In genomic region chr19:32386556-32387402, GRCm38 (mm10) we compare ENCODE assay signal across 8 mouse cellular contexts. TPM values are rescaled to one million over a fixed set of nuclear protein-coding genes. Genes with fewer than 3 reads are reported as not detected.
A peak's percentile ranks its signal among the peaks of the same experiment; 100 is the strongest.
DNase-seq lines count a peak whose midpoint lies in the region; ATAC-seq and TF ChIP-seq lines count a peak whose summit lies in the region.

No protein-coding gene starts in this region.

- peak; percentile 77 for DNase-seq in liver, adult 2 months (ENCODE audit: extremely low read depth, low read depth, low spot score)
- no peak for DNase-seq in liver
- peak; percentile 71 for DNase-seq in cerebellum, adult 9-11 months
- peak; percentile 98 for DNase-seq in heart, adult 11 months
- peak; percentile 56 for DNase-seq in naive thymus-derived CD4-positive, alpha-beta T cell, adult 2 months (ENCODE audit: low read depth)
- DNase-seq in natural killer cell, adult 2 months (ENCODE audit: low spot score in 2 of 2), result no peak

- peaks cover 9% of the 10 kb centered on the region for H3K4me1 ChIP-seq in liver, adult 2 months (ENCODE audit: control insufficient read depth, insufficient read depth, low read length)
- H3K4me1 ChIP-seq in intestine, embryonic 16.5 days (ENCODE audit: control insufficient read depth, insufficient read depth, low read length), result peaks cover 19% of the 10 kb centered on the region
- peaks cover 28% of the 10 kb centered on the region for H3K4me1 ChIP-seq in limb, embryonic 15.5 days

- no peak overlapping the region for H3K27ac ChIP-seq in liver, adult 2 months (replicated peaks; ENCODE audit: insufficient read depth, low read depth, low read length)
- no peak overlapping the region for H3K27ac ChIP-seq in intestine, embryonic 16.5 days (ENCODE audit: low read length)
- H3K27ac ChIP-seq in limb, embryonic 15.5 days, result no peak overlapping the region; the same call in 1 of the 2 replicates

- WGBS in liver, adult 2 months, result 18% methylated on average over 19 of the region's 19 CpGs
- 25% methylated on average over 19 of the region's 19 CpGs for WGBS in intestine, embryonic 16.5 days
- WGBS in limb, embryonic 15.5 days, result 17% methylated on average over 19 of the region's 19 CpGs

- peak overlapping the region; percentile 98 for H3K4me3 ChIP-seq in liver, adult 2 months (ENCODE audit: insufficient read depth, low read depth, low read length)
- H3K4me3 ChIP-seq in intestine, embryonic 16.5 days (ENCODE audit: low read length), result peak overlapping the region; percentile 87
- H3K4me3 ChIP-seq in limb, embryonic 15.5 days, result peak overlapping the region; percentile 90

- TF ChIP-seq CTCF in liver, adult 2 months (IDR thresholded peaks at IDR 0.05; ENCODE audit: low read depth, low read length), result no peak

- no peak for TF ChIP-seq POLR2A in liver, adult 2 months (IDR thresholded peaks at IDR 0.05; ENCODE audit: extremely low read depth, insufficient read depth, low read length)

- no peaks in the 10 kb centered on the region for H3K27me3 ChIP-seq in liver, adult 2 months (ENCODE audit: control insufficient read depth, insufficient read depth, low read length)
- no peaks in the 10 kb centered on the region for H3K27me3 ChIP-seq in intestine, embryonic 16.5 days (replicated peaks; ENCODE audit: control insufficient read depth, insufficient read depth, low read length)
- no peaks in the 10 kb centered on the region for H3K27me3 ChIP-seq in limb, embryonic 15.5 days

- H3K9ac ChIP-seq in liver, adult 2 months (ENCODE audit: low read depth, low read length), result peak overlapping the region; percentile 95
- H3K9ac ChIP-seq in intestine, embryonic 16.5 days (ENCODE audit: low read depth, low read length), result peak overlapping the region; percentile 94
- H3K9ac ChIP-seq in limb, embryonic 15.5 days, result peak overlapping the region; percentile 80

- no peak for ATAC-seq in intestine, embryonic 16.5 days
- no peak for ATAC-seq in limb, embryonic 15.5 days (ENCODE audit: insufficient number of reproducible peaks, low FRiP score, low TSS enrichment, low read depth)

- no peaks in the 10 kb centered on the region for H3K36me3 ChIP-seq in liver, adult 2 months (ENCODE audit: control insufficient read depth, insufficient read depth, low read length)
- H3K36me3 ChIP-seq in intestine, embryonic 16.5 days (ENCODE audit: control insufficient read depth, insufficient read depth, low read length), result no peaks in the 10 kb centered on the region
- no peaks in the 10 kb centered on the region for H3K36me3 ChIP-seq in limb, embryonic 15.5 days

- peaks cover 22% of the 10 kb centered on the region; the same call in 1 of the 2 replicates for H3K79me2 ChIP-seq in liver, adult 2 months (ENCODE audit: control insufficient read depth, insufficient read depth, low read length)

- H3K4me2 ChIP-seq in intestine, embryonic 16.5 days (ENCODE audit: low read depth, low read length), result peak overlapping the region; percentile 93
- peak overlapping the region; percentile 92 for H3K4me2 ChIP-seq in limb, embryonic 15.5 days

- H3K9me3 ChIP-seq in intestine, embryonic 16.5 days (ENCODE audit: control insufficient read depth, low read length), result no peaks in the 10 kb centered on the region
- H3K9me3 ChIP-seq in limb, embryonic 15.5 days, result no peaks in the 10 kb centered on the region

RNA-seq across cellular contexts. Expression of gene Sgms1, which starts 2.7 kb away (rescaled TPM):
- 26.7 and 34.8 TPM in 2 replicates for total RNA-seq in liver, adult 2 months (2014; rRNA removed)
- 6.4 and 6.5 TPM in 2 replicates for polyA plus RNA-seq in liver, adult 2 months (2012; rRNA removed)
- polyA plus RNA-seq in intestine, embryonic 16.5 days (2015; fragmentation: Nextera tagmentation; extraction: Ambion mirVana), result 33.1 and 33.5 TPM in 2 replicates
- polyA plus RNA-seq in limb, embryonic 15.5 days (2015; fragmentation: Nextera tagmentation; extraction: Ambion mirVana), result 45.6 and 49.8 TPM in 2 replicates

Comparison
In these comparisons a context has a peak if more than half of its experiments do, and no peak if none do; other contexts are left out.
1. DNase-seq: peak in liver, adult 2 months (single experiment), cerebellum, adult 9-11 months (single experiment), heart, adult 11 months (single experiment) and naive thymus-derived CD4-positive, alpha-beta T cell, adult 2 months (single experiment); none in liver (single experiment) and natural killer cell, adult 2 months (0 of 2).
2. Peak in every context shown above with its lines, with median percentiles within 50 percentile points of each other: H3K4me3 ChIP-seq and H3K9ac ChIP-seq.